Mouse (Mus musculus) heart, embryonic 15.5 days (tissue): ENCODE measurements around the gene Dlx3. TPM values are rescaled to one million over a fixed set of nuclear protein-coding genes. Genes with fewer than 3 reads are reported as not detected.

ENCODE experiments used
- ATAC-seq: fragments of 200-750 bp; cut with Nextera tagmentation; replicated peaks from 2 replicates; pipeline ENCODE4 v1.8.0; 2017; ENCODE audit warnings: low read depth, moderate TSS enrichment; ENCODE audit not compliant: insufficient number of reproducible peaks, insufficient read depth, low FRiP score
- H3K27ac ChIP-seq: fragments of 300-500 bp; sonication (generic); 2 replicates; pipeline ENCODE4 v1.5.1; 2015; ENCODE audit warnings: mild to moderate bottlenecking, inconsistent platforms
- H3K27me3 ChIP-seq: fragments of 300-500 bp; sonication (generic); 2 replicates; pipeline ENCODE4 v1.6.1; 2015; ENCODE audit warnings: inconsistent platforms
- H3K36me3 ChIP-seq: fragments of 300-500 bp; sonication (generic); 2 replicates; pipeline ENCODE4 v1.6.1; 2015; ENCODE audit warnings: mild to moderate bottlenecking, inconsistent platforms
- H3K4me1 ChIP-seq: fragments of 300-500 bp; sonication (generic); replicated peaks from 2 replicates; pipeline ENCODE4 v1.6.1; 2015; ENCODE audit warnings: inconsistent platforms
- H3K4me2 ChIP-seq: fragments of 300-500 bp; sonication (generic); 2 replicates; pipeline ENCODE4 v1.6.1; 2015; ENCODE audit warnings: inconsistent platforms, mild to moderate bottlenecking, moderate library complexity
- H3K4me3 ChIP-seq: fragments of 300-500 bp; sonication (generic); 2 replicates; pipeline ENCODE4 v1.5.1; 2015; ENCODE audit warnings: mild to moderate bottlenecking, inconsistent platforms
- H3K9ac ChIP-seq: fragments of 300-500 bp; sonication (generic); 2 replicates; pipeline ENCODE4 v1.6.1; 2015; ENCODE audit warnings: mild to moderate bottlenecking, inconsistent platforms
- H3K9me3 ChIP-seq: fragments of 300-500 bp; sonication (generic); replicated peaks from 2 replicates; pipeline ENCODE4 v1.6.1; 2016; ENCODE audit warnings: inconsistent platforms
- WGBS: fragments of 180-500 bp; shearing (Covaris S2); methylation state at CpG from one replicate; pipeline ENCODE4 v1.1.7; 2015; ENCODE audit warnings: mixed read lengths; 5-methylcytosine and 5-hydroxymethylcytosine counted together
- polyA plus RNA-seq: library from polyadenylated mRNA; unstranded; fragments of >200 nt; fragmentation: Nextera tagmentation; extraction: Ambion mirVana; gene quantifications from 2 replicates; pipeline ENCODE4 v1.2.1, GENCODE M21; 2015

Dlx3 gene
- polyA plus RNA-seq, 1 experiment from 2014 or later: 0.08 TPM

DNA sequence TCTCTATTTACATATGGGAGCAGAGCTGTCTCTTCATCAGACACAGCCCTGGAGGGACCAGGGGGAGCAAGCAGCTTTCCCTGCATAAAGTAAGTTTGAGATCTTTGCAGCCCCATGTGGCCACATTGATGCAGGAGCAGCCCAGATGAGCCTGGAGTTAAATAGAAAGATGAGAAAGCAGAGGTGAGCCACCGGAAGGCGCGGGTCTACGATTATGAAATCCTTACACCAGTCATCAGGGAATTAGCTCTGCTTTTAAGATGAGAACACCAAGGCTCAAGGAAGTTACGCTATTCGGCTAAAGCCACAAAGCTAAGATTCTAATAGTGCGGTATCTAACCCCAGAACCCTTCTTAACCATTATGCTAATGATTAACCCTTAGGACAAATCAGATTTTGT lies 42.0 kb upstream of the Dlx3 start:
- H3K4me1 ChIP-seq: peaks cover 68% of the 10 kb centered on the region
- no peak overlapping the region for H3K27ac ChIP-seq
- H3K9me3 ChIP-seq: no peaks in the 10 kb centered on the region
- no peaks in the 10 kb centered on the region for H3K36me3 ChIP-seq
- WGBS: 67% methylated on average over 7 of the region's 7 CpGs
- peaks cover 7% of the 10 kb centered on the region; the same call in 1 of the 2 replicates for H3K27me3 ChIP-seq
- H3K4me2 ChIP-seq: no peak overlapping the region
- no peak overlapping the region for H3K9ac ChIP-seq
- no peak for ATAC-seq
- H3K4me3 ChIP-seq: no peak overlapping the region

DNA sequence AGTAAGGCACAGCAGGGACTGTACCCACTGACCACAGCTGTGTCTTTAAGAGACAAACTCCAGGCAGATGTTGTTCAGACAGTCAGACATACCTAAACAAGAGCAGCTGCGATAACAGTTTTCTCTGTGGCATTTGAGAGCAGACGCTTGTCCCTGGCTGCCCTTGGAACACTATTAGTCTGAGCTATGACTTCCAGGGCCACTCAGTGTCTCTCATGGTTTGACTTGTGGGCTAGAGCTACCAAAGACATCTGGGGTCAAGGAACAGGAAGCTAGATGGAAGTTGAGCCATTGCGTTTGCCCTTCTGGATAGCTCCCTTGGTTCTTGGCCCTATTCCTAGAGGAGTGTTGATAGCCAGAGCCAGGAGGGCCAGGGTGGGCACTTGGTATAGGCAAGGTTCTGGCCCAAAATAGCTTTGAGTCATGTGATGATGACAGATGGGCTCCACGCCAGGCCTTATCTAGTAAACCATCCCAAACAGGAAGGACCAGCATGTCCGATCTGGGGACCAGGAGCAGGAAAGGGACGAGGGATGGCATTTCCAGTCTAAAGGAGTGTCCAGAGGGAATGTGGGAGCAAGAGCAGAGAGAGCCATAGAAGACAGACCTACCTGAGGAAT lies 40.6 kb upstream of the Dlx3 start:
- H3K27me3 ChIP-seq: peaks cover 7% of the 10 kb centered on the region; the same call in 1 of the 2 replicates
- peak overlapping the region; percentile 32 for H3K4me2 ChIP-seq
- peak overlapping the region; percentile 55 for H3K27ac ChIP-seq
- no peak overlapping the region for H3K4me3 ChIP-seq
- no peak for ATAC-seq
- H3K9ac ChIP-seq: no peak overlapping the region
- no peaks in the 10 kb centered on the region for H3K36me3 ChIP-seq
- no peaks in the 10 kb centered on the region for H3K9me3 ChIP-seq
- WGBS: 19% methylated on average over 6 of the region's 6 CpGs
- H3K4me1 ChIP-seq: peaks cover 59% of the 10 kb centered on the region

DNA sequence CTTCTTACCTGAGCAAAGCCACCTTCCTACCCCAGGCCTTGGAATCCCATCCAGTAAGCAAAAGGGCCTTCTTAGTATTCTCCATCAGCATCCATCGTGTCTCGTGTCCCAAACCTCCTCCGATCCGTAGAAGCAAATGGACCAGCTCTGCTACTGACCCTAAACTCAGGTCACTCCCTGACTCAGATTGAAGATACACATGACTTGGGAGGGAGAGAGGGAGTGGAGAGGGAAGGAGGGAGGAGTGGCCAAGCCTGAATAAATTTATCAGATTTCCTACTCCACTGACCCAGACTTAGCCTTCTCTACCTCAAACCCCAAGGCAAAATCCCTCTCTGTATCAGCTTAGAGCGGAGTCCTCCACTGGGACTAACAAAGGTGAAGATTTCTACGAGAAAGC lies 39.1 kb upstream of the Dlx3 start:
- no peak for ATAC-seq
- Histone ChIP-seq H3K9me3 (no peaks in the 10 kb centered on the region), H3K9ac (no peak overlapping the region), H3K27me3 (peaks cover 7% of the 10 kb centered on the region; the same call in 1 of the 2 replicates), H3K4me3 (no peak overlapping the region), H3K4me2 (no peak overlapping the region), H3K27ac (no peak overlapping the region), H3K36me3 (no peaks in the 10 kb centered on the region), H3K4me1 (peaks cover 51% of the 10 kb centered on the region)
- 79% methylated on average over 6 of the region's 6 CpGs for WGBS

DNA sequence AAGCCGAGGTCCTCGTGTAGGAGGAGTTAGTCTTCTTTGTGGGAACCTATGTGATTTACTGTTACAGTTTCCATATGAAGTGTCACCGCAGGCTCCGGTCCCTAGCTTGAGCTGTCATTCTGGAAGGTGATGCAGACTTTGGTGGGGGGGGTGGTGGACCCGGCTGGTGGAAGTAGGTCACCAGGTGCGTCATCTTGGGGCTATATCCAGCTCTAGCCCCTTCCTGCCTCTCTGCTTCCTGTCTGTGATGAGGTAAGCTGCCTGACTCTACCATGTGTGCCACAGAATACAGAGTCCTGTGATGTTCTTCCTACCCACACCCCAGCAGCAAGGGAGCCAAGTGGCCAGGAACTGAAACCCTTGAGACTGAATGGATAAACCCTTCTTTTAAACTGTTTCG lies 37.0 kb upstream of the Dlx3 start:
- 81% methylated on average over 7 of the region's 7 CpGs for WGBS

DNA sequence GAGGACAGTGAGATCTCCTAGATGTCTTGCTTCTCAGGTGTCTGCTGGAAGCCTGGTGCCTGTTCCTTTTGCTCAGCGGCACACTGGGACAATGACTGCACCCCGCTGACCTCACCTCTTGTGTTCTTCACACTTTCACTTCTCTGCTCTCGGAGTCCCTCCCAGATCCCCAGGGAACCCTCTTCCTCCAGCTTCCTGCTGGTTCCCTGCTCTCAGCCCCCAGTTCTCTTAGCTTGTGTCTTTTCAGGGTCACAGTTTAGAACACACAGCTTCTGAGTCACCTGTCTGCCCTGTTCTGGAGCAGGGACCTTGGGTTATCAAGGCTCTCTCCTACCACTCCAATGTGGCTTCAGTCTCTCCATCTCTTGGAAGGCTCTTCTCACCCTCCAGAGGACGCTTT lies 35.7 kb upstream of the Dlx3 start:
- H3K27ac ChIP-seq: no peak overlapping the region
- ATAC-seq: no peak
- WGBS: 41% methylated on average over 4 of the region's 4 CpGs
- peaks cover 45% of the 10 kb centered on the region for H3K4me1 ChIP-seq
- no peaks in the 10 kb centered on the region for H3K27me3 ChIP-seq
- H3K9me3 ChIP-seq: no peaks in the 10 kb centered on the region
- H3K4me3 ChIP-seq: no peak overlapping the region
- no peak overlapping the region for H3K4me2 ChIP-seq
- H3K9ac ChIP-seq: no peak overlapping the region
- no peaks in the 10 kb centered on the region for H3K36me3 ChIP-seq

More for the DNA sequence above, 37.0 kb upstream of the Dlx3 start:
- no peak overlapping the region for H3K4me2 ChIP-seq
- peaks cover 3% of the 10 kb centered on the region; the same call in 1 of the 2 replicates for H3K27me3 ChIP-seq
- no peak overlapping the region for H3K4me3 ChIP-seq
- H3K36me3 ChIP-seq: no peaks in the 10 kb centered on the region
- peaks cover 48% of the 10 kb centered on the region for H3K4me1 ChIP-seq
- H3K9me3 ChIP-seq: no peaks in the 10 kb centered on the region
- H3K27ac ChIP-seq: no peak overlapping the region
- no peak for ATAC-seq
- H3K9ac ChIP-seq: no peak overlapping the region

DNA sequence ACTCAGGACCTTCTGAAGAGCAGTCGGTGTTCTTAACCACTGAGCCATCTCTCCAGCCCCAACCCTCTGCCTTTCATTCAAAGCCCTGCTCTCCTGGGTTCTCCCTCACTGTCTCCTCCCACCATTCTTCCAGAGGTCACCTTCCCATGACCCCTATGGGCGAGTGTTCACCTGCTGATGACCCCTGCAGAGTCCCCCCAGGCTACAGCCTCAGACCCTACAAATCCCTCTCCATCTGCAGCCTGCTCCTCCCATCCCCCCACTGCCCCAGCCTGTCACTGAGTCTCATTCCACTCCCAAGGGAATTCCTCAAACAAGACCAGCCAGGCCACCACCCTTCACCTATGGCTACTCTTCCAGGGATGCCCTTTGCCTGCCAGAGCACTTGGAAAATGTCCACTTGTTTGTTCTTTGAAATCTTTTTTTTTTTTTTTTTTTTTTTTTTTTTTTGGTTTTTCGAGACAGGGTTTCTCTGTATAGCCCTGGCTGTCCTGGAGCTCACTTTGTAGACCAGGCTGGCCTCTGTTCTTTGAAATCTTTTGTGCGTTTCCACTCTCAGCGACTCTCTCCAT lies 35.0 kb upstream of the Dlx3 start:
- ATAC-seq: no peak
- no peaks in the 10 kb centered on the region for H3K27me3 ChIP-seq
- no peaks in the 10 kb centered on the region for H3K9me3 ChIP-seq
- WGBS: 55% methylated on average over 5 of the region's 5 CpGs
- no peak overlapping the region for H3K4me3 ChIP-seq
- H3K9ac ChIP-seq: no peak overlapping the region
- H3K27ac ChIP-seq: no peak overlapping the region
- H3K36me3 ChIP-seq: no peaks in the 10 kb centered on the region
- peaks cover 42% of the 10 kb centered on the region for H3K4me1 ChIP-seq
- H3K4me2 ChIP-seq: no peak overlapping the region

DNA sequence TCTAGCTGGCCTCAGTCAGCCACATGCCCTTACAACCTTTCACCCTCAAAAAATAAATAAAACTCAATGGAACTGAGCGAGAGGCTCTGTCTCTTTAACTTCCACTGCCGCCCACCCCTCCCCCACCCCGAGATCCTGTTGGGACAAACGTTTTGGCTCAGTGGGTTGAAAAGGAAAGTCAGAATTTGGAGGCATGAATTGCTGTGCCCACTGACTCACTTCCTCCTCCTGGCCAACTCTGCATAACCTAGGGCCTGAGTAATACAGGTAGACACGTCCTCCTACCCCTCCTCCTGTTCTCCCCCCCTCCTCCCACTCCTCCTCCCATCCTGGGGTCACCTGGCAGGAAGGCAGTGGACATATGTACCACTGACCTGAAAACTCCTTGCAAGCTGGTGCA lies 34.2 kb upstream of the Dlx3 start:
- Histone ChIP-seq H3K4me1 (peaks cover 34% of the 10 kb centered on the region), H3K27me3 (no peaks in the 10 kb centered on the region), H3K27ac (no peak overlapping the region), H3K9ac (no peak overlapping the region), H3K9me3 (no peaks in the 10 kb centered on the region), H3K36me3 (no peaks in the 10 kb centered on the region), H3K4me2 (no peak overlapping the region), H3K4me3 (no peak overlapping the region)
- WGBS: 24% methylated on average over 5 of the region's 5 CpGs
- ATAC-seq: 0 out of 2 replicates have a peak, but pooled peaks have one; percentile 12

DNA sequence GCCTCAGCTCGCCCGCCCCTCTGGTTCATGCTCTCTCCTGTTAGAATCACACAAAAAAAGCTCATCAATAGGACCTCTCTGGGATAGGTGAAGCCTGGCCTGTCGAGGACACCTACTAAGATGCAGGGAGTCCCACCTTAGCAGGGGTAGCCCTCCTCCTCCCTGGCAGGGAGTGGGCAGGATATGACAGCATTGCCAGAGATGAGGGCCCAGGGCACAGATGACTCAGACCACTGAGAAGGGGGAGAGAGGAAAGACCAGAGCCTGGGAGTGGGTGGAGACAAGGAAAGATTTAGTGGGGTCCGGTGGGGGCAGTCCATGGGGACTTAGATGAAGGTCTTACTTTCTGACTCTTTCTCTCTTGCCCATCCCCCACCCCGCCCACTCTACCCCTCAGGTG lies 33.7 kb upstream of the Dlx3 start:
- H3K27ac ChIP-seq: no peak overlapping the region
- H3K36me3 ChIP-seq: no peaks in the 10 kb centered on the region
- no peak overlapping the region for H3K4me2 ChIP-seq
- H3K4me3 ChIP-seq: no peak overlapping the region
- WGBS: 56% methylated on average over 5 of the region's 5 CpGs
- H3K9me3 ChIP-seq: no peaks in the 10 kb centered on the region
- no peak for ATAC-seq
- H3K27me3 ChIP-seq: no peaks in the 10 kb centered on the region
- H3K9ac ChIP-seq: no peak overlapping the region
- peaks cover 34% of the 10 kb centered on the region for H3K4me1 ChIP-seq

DNA sequence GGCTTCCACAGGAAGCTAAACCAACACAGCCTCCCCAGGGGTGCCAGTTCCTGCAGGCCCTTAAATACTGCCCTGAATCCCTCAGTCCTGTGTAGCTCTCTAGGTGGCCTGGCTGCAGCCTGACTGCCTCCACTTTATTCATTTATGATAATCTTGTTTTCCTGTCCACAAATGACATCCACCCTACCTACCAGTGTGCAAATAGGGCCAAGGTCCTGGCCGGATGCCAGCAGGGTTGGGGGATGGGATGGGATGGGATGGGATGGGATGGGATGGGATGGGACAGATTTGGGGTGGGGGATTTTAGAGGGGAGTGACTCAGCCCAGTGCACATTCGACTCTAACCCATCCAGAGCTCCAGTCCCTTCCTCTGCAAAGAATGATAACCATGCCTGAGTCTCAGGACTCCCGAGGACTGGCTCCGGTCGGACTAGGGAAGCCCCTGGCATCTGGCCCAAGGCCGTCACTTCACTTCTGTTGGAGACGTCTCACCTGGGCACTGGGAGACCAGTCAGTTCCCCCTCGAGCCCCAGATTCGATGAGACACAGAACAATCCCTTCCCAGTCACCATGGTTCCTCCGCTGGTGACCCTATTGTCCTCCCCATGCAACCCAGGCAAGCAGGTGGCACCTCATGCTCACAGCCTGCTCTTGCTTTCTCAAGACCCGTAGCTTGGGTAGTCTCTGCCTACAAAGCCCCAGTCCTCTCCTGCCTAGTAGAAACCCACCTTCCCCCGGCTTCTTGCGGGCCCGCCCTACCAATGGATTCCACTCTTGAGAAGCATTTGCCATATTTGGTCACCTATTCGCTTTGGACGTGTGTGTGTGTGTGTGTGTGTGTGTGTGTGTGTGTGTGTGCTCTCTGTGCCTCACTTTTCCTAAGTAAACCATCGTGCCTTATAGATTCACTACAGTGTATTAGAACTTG lies 32.4 kb upstream of the Dlx3 start:
- Histone ChIP-seq H3K9ac (no peak overlapping the region), H3K27me3 (no peaks in the 10 kb centered on the region), H3K9me3 (no peaks in the 10 kb centered on the region), H3K36me3 (no peaks in the 10 kb centered on the region), H3K4me3 (no peak overlapping the region), H3K27ac (no peak overlapping the region), H3K4me1 (peaks cover 34% of the 10 kb centered on the region), H3K4me2 (no peak overlapping the region)
- no peak for ATAC-seq
- 40% methylated on average over 17 of the region's 17 CpGs for WGBS

DNA sequence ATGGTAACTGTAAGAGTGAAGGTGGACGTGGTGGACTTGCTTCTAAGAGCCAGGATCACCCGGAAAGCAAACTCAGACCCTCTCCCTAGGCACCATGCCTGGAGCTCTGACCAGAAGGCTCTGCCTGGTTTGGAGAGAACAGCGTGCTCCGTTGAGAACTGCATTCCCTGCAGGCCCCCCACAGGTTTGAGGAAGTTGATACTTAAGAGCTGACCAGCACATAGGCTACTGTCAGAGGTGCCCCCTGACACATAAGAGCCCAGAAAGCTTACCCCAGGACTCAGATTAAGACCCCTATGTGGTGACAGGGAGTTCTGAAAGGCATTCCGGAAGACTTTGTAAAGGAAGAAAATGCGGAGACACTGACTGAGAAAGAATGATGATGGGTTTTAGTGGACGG lies 31.6 kb upstream of the Dlx3 start:
- Histone ChIP-seq H3K36me3 (no peaks in the 10 kb centered on the region), H3K27me3 (no peaks in the 10 kb centered on the region), H3K27ac (no peak overlapping the region), H3K4me3 (no peak overlapping the region), H3K9ac (no peak overlapping the region), H3K9me3 (no peaks in the 10 kb centered on the region), H3K4me2 (no peak overlapping the region), H3K4me1 (peaks cover 37% of the 10 kb centered on the region)
- WGBS: 50% methylated on average over 7 of the region's 7 CpGs
- no peak for ATAC-seq

DNA sequence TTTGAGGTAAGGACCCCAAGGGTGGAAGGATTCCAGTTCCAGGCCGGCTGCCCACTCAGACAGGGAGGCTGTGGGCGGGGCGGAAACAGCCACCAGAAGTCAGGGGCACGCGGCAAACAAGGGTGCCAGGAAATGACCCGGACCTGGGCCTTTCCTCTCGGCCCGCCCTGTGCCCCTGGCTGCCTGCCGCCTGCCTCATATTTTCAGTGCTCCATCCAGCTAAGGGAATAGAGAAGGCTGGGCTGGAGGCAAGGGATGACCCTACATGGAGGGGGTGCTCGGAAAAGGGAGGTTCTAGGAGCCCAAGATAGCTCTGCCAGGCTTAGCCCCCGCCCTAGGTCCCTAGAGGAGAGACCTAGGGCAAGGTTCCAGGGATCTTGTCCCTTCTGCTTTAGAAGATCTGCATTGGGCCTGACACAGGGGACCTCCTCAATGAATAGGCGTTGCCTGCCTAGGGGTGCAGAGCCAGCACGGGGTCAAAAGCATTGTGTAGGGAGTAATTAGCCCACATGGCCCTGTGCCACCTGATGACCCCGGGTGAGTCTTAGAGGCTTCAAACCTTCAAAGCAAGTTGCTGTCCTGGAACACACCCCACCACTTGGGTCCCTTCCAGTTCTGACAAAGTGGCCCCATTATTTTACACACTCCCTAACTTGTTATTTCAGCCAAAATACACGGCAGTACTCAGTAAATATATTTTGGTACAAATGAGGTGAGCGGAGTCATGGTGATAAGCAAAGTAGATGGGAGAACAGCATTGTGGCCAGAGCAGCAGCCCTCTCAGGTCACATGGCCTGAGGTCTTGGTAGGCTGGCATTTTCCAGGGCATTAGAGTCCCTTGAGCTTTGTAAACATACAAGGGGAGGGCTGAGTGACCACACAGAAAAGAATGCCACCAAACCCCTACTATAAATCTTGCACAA lies 30.8 kb upstream of the Dlx3 start:
- Histone ChIP-seq H3K4me1 (peaks cover 37% of the 10 kb centered on the region), H3K9me3 (no peaks in the 10 kb centered on the region), H3K4me3 (no peak overlapping the region), H3K27ac (no peak overlapping the region), H3K36me3 (no peaks in the 10 kb centered on the region), H3K27me3 (no peaks in the 10 kb centered on the region), H3K9ac (no peak overlapping the region), H3K4me2 (no peak overlapping the region)
- WGBS: 64% methylated on average over 16 of the region's 16 CpGs
- no peak for ATAC-seq
